Mouse (Mus musculus) CD8-positive naive resting alpha-beta T cell, adult 2 months (primary cell): Measurements from ENCODE around the gene Fabp6.

Experiments used
- DNase-seq, 2 experiments: peaks; one replicate each; pipeline ENCODE4 v3.0.0; 2022; ENCODE audit warnings: low read depth in 2 of 2, low spot score in 2 of 2

The Fabp6 gene

DNA sequence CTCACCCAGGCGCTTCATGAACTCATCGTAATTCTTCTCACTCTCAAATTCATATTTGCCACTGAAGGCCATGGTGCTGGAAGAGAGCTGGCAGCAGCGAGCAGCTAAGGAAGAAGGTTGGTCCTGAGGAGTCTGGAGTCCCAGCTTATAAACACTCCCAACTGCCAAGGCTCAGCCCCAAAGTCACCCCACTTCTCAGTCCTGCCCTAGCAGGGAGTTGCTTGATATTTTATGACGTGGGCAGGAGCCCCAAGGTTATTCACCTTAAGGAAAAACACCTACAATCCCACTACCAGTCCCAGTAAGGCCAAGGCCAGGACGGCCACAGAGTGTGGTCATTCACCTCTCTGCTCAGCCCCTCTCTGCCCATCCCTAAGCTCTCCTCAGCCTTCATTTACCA, at the start of gene Fabp6:
Gene Fabp6 (minus strand): TSS at position 101 of the 400 bp plus-strand sequence.
- DNase-seq, result no peak

DNA sequence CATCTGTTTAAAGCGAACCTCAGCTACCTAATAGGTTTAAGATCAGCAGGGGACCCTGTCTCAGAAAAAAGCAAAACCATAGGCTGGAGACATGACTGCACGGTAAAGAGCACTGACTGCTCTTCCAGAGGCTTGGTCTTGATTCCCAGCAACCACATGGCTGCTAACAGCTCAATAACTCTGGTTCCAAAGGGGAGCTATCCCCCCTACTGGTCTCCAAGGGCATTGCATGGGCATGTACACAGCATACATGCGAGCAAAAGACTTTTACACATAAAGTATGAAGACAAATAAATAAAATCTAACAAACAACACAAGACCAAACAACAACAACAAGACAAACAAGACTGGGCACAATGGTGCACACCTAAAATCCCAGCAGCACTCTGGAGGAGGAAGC, 43.9 kb upstream of the Fabp6 start:
- DNase-seq, result no peak

DNA sequence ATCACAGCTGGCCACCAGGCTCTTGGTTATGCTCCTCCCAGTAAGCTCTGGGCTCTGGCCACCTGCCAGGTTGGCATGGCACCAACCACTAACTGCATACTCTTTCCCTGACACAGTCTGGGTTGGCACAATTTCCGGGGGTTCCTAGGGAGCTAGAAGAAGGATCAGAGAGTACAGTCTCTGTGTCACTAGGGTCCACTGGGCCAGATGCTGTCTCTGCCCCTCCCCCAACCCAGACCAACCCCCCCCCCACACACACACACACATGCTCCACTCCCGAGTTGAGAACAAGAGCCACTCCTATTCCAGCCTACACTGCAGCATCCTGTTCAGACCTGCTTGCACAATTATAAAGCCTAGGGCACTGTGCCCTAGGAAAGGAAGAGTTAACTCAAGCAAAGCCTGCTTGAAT, 41.8 kb upstream of the Fabp6 start:
- DNase-seq, result no peak

DNA sequence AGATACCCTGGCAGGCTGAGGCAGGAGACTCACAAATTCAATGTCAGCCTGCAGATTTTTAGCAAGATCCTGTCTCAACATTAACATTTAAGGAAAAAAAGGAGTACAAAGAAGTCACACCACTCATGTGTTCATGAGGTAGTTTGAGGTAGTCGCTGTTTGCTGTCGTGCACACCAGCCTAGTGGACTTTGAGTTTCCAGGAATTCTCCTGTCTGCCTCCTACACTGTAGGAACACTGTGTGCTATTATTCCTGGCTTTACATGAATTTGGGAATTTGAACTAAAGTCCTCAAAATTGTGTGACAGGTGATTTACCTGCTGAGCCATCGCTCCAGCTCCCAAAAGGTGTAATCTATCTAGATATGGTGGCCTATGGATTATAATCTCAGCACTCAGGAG, 37.1 kb upstream of the Fabp6 start:
- DNase-seq, result no peak

DNA sequence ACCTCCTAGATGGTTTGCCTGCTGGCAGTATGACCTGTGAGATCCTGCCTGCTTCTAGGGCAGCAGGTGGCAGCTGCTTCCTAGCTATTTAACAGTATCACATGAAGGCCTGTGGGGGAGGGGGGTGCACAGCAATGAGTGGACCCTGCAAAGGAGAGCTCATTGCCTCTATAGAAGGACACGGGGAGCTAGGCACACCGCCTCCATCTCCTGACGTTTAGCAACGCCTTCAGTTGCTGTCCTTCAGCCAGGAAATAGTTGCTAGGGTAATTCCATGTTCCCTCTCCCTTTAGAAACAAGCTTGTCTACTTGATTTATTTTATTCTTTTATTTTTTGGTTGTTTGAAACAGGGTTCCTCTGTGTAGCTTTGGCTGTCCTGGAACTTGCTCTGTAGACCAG, 35.4 kb upstream of the Fabp6 start:
- no peak for DNase-seq

DNA sequence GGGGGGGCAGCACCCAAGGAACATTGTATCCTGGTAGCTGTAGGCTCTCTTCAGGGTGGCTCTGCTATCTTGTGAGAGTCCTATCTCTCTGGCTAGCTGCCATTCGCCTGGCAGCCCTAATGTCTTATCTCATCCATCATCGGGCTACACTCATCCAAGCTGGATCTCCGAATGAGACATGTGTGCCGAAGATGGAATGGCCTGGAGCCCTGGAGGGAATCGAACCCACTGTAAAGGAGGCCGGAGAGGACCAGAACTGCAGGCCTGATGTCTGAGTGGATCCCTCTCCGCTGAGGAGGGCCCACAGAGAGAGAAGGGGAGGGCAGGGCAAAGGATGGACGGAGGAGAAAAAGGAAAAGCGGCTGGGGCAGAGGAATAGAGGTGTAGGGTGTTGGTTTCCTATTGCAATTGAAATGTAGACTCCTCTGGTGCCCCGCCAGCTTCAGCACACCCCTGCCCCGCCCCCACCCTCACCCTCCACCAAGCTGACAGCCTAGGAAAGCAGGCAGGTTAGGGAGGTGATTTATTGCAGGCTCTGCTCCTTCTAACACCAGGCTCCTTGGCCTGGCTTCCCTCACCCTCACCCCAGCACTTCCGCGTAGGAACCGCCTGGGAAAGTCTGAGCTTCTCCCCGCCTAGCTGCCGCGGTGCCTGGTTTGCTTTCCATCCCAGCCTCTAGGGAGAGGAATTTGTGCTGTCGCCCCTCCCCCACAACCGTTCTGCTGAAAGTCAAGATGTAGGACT, 32.5 kb upstream of the Fabp6 start:
- DNase-seq, result no peak

DNA sequence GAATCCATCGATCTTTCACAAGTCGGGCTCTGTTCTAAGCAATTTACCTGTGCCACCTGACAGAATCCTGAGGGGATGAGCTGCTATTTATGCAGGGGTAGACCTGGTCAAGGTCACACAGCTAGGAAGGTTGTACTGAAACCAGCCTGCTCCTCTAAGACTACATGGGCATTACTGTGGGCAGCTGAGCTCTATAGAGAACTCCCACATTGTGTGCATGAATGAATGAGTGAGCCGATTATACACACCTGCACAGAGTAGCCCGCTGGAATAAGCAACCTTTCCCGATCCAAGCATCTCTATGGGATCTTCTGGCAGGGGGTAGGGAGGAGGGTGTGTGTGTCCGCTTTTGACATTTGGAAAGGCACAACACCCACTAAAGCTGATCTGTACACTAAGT, 31.8 kb upstream of the Fabp6 start:
- DNase-seq, result no peak

DNA sequence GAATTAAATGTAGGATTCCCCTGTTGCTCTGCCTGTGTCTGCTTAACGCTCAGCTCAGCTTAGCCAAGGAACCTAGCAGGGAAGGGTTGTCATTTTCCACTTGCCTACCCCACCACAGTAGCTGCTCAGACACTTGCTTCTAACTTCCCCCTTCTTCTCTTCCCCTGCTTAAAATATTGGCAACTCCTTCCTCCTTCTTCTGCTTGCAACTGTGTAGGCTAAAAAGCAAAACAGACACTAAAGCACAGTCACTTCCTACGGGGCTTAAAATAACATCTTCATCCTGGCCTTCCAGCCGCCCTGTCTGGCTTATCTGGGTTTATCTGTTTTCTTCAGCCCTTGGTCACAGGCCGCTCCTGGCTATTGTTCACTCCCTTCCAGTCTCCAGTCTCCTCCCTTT, 31.2 kb upstream of the Fabp6 start:
- DNase-seq, result no peak

DNA sequence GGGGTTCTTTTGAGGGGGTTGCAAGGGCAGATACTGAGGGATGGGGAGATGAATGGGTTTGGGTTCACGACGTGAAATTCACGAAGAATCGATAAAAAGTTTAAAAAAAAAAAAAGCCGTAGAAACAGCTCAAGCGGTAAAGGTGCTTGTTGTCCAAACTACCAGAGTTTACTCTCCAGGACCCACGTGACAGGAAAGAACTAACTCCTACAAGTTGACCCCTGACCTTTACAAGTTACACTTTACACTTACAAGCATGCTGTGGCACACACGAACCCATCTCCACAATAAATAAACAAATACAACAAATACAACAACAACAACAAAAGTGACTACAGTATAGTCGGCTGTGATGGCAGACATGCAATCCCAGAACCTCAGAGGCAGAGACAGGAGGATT, 30.3 kb upstream of the Fabp6 start:
- DNase-seq, result no peak

DNA sequence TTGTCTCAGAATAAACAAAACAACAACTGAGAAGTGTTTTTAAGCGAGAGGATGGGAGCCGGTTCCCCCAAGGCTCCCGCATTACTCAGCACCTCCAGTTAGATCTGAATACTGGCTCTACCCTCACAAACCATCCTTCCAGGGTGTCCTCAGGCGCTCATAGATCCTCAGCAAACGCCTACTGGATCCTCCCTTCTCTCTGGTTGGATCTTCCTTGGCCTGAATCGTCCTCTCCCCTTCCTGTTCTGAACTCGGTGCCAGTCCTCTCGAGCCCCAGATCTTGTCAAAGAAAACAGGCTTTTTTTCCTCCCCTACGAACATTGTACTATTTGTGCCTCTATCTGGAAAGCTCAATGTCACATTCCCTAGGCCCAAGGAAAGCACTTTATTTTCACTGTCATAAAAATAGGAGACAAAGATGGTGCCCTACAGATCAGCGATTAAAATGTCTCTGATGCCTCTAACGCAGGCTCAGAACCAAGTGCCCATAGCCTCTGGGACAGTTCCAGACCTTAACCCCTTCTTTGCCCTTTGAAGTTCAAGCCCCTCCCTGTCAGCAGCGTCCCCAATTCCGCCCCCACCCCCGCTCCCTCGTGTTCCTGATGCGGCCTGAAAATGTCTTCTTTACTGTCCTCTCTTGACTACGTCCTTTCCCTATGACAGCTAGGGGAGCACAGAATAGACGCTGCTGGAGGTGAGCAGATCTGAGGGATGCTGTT, 25.7 kb upstream of the Fabp6 start:
- no peak for DNase-seq

DNA sequence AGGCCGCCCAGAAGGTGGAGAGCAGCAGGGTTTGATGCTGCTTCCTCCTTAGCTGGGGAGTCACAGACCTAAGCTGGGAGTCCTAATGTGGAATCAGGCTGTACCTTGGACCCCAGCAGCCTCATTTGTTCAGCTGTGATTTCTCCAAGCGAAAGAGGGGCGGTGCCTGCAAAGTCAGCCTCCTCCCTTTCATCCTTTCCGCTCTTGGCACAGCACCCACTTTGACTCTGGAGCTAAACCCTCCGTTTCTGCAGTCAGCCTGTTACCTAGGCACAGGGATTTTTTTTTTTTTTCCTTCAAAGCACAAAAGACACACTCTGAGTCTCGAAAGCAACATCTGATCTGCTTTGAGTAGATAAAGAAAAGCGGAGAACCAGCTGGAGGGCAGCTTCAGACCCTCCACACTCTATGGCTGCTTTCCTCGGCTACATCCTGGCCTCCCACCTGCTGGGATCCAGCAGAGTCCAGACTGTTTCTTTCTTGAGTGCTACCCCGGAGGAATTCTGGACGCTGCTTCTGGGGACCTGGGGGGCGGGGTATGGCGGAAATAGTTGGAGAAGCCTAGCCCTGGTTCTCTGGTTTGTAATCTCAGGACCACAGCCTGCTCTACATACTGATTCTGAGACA, 25.1 kb upstream of the Fabp6 start:
- no peak for DNase-seq

DNA sequence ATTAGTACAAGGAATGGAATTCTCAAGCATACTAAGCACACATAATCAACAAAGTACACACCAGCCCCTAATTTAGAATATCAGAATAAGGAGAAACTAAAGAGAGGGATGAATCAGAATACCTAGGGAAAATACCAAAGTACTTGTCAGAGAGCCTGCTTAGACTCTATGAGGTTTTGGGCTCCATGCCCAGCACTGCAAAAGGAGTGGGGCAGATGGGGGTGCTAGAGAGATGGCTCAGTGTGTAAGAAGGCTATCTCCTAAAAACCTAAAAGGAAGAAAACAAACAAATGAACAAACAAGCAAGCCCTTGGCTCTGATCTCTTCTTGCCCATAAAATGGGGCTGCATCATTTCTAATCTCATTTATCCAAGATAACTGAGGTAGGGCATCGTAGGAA, 23.0 kb upstream of the Fabp6 start:
- DNase-seq, result no peak

DNA sequence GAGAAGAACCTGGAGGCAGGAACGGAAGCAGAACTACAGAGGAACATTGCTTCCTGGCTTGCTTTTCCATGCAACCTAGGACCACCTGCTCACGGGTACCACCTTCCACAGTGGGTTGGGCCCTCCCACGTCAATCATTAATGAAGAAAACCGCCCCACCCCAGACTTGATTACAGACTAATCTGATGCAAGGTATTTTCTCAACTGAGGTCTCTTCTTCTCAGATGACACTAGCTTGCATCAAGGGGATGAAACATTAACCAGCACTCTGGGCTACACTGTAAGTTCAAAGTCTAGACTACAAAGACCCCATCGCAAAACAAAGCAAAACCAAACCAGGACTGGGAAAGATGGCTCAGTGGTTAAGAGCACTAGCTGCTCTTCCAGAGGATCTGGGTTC, 20.4 kb upstream of the Fabp6 start:
- DNase-seq, result no peak

DNA sequence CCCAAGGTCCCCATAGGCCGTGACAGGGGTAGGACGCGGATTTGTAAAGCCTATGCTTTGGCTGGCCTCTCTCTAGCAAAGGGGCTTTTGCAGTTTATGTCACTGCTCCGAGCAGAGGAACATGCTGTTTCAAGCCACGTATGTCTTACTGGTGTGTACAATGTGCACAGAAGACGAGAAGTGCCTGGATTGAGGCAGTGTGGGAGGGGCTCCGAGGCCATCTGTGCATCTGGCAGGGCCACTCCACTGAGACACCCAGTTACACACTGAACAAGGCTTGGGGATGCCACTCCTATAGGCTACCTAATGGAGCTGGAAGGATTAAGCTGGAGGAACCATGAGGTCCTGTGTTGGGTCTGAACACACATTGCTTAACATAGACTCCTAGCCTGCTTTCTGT, 17.1 kb upstream of the Fabp6 start:
- DNase-seq, result no peak

DNA sequence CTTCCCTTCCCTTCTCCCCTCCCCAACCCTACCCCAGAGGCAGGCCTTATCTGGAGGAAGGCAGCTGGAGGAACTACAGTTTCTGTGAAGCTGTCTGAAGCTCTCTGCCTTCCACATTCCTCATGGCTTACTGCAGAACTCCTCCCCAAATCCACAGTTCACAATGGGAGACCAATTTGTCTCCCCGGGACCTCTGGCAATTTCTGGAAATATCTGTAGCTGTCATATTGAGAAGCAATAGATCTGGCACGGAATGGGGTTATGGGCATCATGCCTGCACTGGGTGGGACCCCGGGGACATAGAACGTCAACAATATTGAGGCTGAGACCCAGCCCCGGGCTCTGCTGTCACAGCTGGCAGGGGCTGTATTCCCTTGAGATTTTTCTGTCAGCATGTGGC, 16.6 kb upstream of the Fabp6 start:
- no peak for DNase-seq

DNA sequence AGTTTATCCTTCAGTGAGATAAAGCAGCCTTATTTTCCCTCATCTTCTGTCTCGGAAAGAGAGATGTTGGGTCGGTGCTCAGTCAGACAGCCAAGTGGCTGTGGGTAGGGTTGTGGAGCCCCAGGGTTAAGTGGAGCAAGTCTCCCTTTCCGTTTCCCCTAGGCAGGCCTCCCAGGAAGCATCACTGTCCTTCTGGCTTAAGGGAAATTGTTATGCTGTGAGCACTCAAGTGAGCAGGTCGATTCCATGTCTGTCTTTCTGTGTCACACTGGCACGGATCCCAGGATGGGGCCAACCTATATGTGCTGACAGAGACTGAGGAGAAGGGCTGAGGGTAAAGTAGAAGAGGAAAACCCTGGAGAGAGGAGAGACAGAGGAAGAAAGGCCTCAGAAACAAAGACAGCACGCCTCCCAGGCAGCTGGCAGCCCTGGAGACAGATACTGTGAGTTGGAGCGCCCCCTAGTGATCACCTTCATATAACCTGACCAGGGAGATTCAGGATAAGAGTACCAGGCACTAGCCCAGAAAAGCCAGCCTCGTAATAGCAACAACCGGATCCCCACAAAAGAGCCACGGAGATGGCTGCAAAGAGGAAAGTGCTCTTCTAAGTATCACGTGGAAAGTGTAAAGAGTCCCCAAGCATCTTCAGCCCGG, 11.6 kb upstream of the Fabp6 start:
- DNase-seq, result peak; percentile 35 to 53

DNA sequence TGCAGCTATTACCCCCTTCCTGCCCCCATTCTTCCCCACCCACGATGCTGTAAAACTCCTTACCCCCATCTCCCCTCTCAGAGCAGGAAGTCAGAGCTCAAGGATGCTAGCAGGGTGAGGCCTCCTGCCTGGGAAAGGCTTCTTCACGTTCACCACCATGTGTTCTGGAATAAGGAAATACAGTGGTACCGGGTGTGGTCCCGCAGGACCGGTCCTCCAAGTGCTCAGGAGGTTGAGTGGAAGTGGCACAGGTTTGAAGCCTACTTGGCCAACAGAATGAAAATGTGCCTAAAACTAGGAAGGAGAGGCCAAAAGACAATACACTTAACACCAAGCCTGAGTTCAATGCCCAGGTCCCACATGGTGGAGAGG, 9.3 kb upstream of the Fabp6 start:
- DNase-seq, result no peak

DNA sequence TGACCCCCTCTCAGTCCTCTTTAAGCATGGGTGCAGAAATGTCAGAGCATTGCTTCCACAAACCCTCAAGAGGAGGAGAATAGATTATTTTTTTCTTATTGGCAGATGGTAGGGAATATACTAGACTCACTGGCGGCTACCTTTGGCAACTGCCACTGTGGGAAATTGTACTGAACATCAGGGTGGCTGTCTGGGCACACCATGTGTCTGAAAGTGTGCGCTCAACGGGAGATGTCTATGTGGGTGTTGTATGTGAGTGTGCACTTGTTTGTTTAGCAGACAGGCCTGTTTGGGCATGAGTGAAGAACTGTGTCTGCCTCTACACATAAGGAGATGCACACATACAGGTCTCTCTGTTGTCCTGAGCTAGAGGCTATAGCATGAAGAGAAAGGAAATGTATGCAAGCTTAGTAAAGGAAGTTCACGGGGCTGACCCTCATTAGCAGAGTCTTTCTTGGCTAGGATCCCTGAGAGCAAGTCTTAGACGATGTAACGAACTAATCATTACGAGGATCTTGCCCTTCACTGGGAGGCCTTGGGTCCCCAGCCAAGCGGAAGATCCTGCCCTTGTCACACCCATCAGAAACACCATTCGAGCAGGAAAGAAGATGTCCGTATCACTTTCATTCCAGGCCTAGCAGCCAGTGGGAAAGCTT, 8.8 kb upstream of the Fabp6 start:
- DNase-seq, result no peak

DNA sequence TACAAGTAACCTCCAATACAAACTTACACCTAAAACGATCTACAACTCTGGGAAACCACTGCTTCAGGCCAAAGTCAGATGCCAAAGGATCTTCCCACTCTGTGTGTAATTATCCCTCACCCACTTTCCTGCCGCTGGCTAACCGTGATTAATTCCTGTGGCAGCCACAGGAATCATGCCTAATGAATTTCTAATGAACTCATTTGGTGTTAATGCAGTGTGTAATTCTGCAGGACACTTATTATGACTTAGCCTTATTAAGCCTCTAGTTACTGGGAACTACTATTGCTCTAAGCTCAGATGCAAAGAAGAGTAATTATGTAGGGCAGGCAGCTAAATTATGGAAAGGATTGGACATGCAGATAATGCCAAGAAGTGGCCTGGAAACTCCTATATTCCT, 7.1 kb upstream of the Fabp6 start:
- DNase-seq, result no peak

DNA sequence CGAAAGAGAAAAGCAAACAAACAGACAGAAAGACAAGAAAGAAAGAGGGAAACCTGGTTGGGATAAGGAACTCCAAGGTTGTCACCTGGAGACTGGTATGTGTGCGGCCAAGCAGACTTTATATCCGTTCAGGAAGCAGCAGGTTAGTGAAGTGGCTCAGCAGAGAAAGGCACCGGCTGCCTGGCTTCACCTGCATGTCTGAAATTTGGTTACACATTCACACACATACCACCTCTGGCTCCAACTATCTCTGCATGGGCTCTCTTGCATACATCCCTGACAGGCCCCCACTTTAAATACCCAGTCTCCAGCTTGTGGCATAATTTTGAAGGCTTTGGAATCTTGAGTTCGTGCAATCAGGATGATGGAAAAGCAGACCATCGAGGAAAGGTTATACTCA, 4.5 kb upstream of the Fabp6 start:
- no peak for DNase-seq

DNA sequence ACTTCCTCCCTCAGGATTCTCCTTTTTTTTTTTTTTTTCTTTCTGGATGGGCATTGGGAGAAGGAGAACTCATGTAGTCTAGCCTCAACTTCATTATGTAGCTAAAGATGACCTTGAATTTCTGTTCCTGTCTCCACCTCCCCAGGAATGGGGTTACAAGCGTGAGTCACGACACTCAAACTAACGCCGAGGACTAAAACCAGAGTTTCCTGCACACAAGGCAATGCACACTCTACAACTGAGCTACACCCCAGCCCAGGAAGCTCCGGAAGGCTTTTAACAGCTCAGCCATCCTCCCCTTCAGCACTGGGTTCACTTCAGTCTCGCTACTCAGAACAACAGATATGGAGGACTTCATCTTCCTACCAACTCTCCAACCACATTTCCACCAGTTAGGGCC, 3.6 kb upstream of the Fabp6 start:
- DNase-seq, result no peak

DNA sequence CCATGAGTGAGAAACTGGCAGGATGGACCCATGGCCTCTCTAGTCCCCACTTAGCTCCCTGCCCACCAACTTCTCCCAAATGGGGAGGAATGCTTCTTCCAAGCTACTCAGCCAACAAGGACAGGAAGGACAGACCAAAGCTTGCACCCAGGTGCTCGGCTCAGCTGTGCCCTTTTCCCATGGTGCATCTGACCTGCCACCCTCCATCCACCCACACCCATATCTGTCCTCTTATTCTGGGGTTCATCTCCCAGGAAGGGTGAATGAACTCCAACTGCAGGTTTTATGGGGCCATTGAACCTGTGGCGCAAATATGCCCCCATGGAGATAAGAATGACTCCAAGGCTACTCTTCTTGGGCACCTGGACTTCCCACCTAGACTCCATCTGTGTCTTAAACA, 2.9 kb upstream of the Fabp6 start:
- no peak for DNase-seq
